Mouse (Mus musculus) urinary bladder, postnatal 36 days (tissue): ENCODE data around the gene Eif2d.
A peak's percentile ranks its signal among the peaks of the same experiment; 100 is the strongest.

Experiments used
- DNase-seq, 2 experiments: peaks; one replicate each; pipeline ENCODE4 v3.0.0; 2022; ENCODE audit warnings: low spot score in 2 of 2, mixed read lengths in 1 of 2

Eif2d gene

DNA sequence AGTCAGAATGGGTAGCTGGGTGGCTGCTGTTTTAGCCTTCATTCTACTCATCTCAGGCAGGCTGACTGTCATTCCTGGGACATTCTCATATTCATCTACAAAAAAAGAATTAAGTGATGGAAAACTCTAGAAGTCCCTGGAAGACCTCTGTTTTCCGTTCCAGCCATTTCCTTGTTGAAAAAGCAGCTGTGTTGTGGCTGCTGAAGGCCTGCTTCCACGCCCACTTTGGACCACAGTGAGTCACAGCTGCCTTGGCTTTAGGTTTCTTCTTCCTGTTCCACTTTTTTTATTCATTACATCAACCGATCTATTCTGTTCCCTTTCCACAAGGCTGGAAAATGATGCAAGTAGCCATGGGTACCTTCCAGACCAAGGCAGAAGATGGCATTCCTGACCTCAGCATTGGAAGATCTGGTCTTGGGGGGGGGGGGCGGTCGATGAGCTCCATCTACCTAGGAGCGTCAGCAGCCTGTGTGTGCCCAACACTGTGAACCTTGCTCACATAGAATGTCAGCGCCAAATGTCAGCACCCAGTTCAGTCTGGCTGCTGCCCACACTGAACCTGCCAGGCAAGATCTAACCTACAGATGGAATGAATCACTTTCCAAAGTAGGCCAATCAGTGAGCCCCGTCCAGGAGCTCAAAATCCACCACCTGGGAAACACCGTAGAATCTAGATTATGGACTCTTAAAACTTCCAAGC lies 31.4 kb downstream of the Eif2d start:
- peak; percentile 44 to 57 for DNase-seq

DNA sequence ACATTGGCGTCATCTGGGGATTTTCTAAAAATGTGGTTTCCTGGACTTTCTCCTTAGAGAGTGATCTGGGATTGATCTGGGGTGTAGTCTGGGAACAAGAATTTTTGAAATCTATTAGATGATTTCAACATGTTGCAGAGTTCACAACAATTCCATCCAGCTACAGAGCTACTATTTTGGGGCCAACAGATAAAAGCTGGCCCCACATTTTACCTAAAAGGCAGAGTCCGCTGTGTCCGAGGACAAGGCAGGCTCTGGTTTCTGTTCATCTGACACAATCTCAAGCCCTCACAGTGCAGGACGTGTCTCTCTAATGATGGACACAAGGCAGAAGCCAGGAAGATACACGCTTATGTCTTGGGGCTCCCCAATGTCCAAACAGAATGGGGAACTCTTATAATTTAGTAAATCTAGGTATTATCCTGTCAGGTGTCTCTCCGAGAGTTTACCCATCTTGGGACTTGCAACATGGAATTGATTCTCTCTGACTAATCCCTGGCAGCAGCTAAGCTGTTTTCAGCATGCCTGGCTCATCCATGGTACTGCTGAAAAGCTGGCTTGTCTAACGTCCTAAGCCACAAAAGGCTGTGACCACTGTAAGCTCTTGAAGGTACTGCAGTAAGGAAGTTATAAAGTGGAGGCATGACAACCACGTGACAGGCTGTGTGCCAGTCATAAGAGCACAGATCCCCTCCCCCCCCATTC lies 32.1 kb downstream of the Eif2d start:
- DNase-seq = no peak

DNA sequence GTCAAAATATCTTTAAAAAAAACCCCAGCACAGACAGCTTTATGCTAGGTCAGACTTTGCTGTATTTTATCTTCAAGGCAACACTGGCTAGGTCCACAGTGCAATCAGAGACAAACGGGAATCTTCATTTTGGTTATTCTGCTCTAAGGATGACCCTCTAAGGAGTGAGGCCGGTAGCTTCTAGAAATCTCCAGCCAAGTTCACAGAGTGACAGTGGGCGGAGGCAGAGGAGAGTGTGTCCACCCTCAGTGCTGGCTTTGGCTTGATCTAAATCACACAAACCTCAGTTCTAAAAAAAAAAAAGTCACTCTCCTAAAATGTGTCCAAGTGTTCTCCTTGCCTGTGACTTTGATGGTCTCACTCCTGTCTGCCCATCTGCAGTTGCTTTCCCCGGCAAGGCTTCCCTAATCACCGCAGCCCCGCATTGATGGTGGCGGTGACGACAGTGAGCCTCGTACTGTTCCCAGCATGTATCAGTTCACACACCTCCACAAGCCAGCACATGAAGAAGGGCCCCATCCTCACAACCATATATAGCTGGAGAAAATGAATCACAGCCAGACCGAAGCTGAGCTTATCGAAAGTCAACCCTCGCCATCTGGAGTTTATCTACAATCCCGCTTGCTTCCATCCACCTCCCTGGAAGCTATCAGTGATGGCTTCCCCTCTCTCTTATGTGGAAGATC lies 33.0 kb downstream of the Eif2d start:
- DNase-seq = no peak

DNA sequence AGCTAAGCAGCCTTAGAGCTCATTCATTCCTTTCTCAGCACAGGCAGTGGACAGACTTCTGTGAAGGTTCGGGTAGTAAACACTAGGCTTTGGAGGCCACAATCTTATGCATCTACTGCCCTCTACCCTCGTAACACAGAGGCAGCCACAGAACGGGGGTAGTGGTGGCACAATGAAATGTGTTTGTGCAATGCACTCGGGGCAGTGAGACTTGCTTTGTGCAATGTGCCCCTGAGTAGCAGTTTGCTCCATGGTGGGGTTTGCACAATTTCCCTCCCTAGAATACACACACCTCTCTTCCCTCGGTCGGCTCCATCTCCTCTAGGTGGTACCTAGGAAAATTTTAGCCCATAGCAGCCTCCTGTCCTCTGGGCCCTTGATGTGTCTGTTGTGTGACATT lies 34.0 kb downstream of the Eif2d start:
- no peak for DNase-seq

DNA sequence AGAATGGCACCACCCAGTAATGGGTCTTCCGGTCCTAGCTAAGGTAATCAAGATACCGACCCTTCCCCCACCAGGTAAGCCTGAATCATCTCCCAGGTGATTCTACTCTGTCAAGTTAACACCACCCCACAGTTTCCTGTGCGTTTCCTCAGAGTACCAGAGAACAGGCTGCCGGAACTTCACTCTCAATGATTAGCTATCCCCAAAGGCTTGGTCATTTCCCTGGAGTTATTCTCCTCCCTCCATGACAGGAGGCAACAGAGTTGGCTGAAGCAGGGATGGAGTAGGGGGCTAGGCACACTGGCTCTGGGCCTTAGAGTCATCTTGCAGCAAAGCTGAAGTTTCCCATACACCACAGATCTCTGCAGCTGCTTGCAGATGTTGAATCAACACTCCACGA lies 34.9 kb downstream of the Eif2d start:
- DNase-seq = no peak

DNA sequence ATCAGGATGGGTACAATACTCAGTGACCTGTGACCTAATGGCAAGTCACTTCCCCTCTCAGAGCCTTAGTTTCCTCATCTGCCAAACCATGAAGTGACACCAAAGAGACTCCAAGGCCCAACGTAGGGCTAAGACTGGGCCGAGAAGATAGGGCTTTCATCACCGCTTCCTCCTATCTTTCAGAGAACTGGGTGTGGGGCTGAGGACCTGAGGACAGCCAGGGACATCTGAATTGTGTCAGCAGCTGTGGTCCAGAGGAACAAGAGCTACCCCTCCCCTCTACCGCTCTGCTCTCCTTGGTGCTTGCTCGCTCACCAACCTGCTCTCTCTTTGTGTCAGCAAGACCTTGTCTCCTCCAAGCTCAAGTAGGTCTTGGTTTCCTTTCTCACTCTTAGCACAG lies 35.7 kb downstream of the Eif2d start:
- DNase-seq = no peak

DNA sequence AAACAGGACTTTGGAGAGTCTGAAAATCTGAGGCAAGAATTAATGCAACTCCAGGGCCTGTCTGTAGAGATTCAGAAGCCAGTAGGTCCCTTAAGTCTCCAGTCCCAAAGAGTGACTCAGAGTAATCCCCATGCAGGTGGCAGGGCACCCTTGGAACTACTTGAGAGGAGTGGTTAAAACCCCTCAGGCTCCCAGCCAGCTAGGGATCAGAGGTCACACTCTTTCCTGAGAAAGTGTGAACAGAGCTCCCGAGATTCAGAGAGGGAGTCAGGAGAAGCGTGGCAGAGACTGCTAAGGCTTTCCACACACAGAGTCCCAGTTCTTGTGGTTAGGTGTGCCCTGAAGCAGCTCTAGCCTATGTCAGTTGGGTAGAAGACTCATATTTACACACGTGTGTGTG lies 40.8 kb downstream of the Eif2d start:
- no peak for DNase-seq

DNA sequence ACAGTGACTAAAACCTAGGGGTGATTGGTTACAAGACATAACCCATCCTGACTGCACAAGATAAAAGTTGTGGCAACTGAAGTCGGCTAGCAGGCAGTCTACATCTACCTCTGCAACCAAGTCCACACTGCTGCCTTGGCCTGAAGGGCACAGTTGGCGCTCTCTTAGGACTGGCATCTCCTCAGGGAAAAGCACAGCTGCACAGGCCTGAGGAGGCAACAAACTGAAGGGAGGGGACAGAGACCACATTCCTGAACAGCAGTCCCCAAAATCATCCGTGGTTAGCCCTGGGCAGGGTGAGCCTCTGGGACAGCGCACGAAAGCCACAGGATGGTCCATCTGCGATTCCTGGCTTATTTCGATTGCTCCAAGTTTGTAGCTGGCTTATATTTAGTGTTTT lies 42.7 kb downstream of the Eif2d start:
- DNase-seq = no peak

DNA sequence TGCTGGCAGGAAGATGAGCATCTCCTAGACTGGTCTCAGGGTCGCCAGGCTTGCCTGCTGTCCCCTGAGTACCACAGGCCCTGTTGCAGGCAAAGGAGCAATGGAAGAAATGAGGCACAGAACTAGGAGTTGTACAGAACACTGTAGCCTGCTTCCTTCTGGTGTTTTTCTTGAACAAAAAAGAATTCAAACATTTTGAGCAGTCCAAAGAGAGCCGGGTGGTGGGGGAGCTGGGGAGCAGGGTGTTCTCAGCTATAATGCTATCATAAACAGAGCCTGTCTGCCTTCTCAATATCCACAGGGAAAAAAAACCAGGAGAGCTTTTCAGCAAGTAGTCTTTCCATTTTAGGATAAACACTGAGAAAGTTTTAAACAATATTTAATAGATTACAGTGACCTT lies 43.1 kb downstream of the Eif2d start:
- no peak for DNase-seq

DNA sequence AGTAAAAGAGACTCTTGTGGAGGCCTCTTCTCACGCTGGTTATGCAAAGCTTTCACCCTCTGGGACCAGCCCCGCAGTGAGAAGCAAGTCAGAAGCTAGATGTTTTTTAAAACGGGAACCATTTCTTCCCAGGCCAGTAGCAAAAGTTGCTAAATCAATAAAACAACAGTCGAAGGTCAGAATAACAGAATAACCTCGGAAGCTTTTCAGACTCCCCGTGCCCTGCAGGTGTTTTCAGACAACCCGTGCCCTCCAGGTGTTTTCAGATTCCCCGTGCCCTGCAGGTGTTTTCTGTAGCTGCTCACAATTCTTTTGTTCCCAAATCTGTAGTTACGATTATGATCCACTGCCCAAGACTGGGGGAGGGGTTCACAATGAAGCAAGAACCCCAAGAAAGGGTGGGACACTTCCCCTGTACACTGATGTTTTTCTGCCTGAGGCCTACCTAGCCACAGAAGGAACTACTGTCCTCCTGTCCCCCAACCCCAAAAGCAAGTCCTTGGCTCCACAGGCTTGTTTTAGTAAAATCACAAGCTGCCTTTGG lies 45.5 kb downstream of the Eif2d start:
- DNase-seq = no peak

DNA sequence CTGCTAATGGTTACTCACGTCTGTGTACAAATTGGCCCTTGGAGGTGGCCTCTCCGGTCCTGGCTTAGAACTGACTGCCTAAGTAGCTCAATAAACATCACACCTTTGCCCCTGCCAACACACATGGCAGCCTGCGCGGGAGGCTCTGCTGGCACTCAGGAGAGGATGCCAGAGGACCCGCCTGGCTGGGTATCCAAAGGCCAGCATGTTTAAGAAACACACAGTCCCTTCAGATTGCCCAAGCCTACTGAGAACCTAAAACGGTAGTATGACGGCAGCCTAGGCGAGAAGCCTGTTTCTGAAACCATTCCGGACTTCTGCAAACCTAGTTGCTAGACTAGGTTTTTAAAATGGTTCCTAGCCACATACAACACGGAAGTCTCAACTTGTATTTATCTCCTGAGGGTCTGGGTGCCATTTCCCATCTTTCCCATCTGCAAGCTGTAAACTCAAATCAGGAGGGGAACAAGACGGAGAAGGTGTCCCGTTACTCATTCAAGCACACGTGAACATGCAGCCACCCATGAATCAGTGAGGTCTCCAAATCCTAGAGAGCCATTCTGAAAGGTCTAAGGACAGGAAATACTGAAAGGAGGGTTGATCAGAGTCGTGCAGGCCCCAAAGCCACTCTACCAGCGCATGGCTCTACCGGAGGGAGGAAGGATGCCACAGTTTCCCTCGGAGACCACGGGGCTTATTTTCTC lies 46.3 kb downstream of the Eif2d start:
- no peak for DNase-seq

DNA sequence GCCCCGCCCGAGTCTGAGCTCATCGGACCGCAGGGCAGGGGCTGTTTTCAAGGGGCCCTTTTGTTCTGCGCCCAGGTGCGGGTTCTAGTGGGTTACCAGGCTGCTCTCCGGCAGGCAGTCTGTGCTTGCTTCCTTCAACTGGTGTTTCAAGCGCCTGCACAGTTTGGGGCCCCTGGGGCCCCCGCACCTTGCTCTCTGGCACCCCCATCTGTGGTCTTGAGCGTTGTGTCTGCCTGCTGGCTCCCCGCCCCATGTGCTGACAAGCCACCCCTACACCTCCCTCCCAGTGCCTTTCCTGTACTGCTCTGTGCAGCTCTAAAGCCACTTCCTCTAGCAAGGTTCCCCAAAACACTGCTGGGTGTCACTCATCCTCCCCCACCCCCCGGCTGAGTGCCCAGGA lies 47.0 kb downstream of the Eif2d start:
- peak in 1 of 2 experiments; percentile 52 for DNase-seq

DNA sequence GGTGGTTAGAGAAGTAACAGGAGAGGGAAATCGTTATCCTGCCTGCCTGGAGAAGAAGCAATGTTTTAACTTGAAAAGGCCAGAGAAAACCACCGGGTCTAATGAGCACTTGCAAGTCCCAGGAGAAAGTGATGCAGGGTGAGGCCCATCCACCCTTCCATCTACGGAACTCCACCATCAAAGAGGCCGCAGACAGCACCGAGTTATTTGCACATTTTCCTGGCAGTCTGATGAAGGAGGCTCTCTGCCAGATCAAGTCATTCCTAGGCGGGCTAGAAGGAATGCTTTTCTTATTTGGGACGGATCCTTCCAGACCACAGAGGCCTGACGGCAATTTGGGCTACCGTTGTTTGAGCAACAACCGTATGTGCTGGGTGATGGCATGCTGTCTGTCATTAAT lies 47.6 kb downstream of the Eif2d start:
- no peak for DNase-seq

DNA sequence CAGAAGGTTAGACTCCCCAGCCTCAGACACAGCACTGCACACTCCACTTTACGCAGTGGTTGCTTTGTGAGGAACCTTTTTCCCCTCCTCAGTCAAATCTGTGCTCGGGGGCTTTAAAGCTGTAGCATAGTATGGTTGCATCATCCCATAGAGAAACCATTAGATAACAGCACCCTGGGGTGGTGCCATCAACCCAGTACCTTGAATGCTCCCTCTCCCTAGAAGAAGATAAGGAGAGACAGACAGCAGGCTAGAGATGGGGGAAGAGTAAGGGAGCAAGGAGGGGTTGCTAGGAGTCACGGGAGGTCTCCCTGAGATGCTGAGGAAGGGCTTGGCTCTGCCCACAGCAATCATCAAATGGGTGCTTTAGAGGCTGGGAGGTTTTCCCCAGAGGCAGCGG lies 48.4 kb downstream of the Eif2d start:
- DNase-seq = no peak

DNA sequence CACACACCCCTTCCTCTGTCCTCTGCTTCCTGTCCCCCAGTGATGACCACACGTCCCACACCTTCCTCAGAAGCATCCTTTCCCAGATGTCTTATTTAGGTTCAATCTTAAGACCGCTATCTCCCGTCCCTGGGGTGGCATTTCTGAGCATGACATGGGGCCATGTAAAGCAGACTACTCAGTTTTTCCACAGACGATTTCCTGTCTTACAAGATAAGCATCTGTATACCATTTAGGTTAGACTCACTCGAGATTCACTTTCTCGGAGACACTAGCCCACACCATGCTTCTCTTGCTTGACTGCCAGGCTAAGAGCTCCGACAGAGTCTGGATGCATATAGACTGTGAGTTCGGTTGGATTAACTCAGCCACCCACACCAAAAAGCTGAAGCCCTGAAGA lies 51.5 kb downstream of the Eif2d start:
- no peak for DNase-seq

DNA sequence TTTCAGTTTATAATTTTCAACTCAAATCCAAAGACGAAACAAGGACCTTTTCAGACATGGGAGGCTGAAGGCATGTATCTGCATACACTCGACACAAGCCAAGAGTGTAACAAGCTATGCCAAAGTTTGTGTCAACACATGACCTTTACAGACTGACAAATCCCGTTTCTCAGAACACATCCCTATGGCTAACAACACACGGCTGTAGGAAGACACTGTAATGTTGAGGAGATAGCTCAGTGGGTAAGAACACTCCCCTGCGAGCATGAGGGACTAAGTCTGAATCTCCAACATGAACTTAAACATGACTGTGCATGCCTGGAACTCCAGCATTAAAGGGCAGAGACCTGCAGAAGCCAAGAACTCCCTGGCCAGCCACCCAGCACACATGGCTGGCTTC lies 53.4 kb downstream of the Eif2d start:
- no peak for DNase-seq

DNA sequence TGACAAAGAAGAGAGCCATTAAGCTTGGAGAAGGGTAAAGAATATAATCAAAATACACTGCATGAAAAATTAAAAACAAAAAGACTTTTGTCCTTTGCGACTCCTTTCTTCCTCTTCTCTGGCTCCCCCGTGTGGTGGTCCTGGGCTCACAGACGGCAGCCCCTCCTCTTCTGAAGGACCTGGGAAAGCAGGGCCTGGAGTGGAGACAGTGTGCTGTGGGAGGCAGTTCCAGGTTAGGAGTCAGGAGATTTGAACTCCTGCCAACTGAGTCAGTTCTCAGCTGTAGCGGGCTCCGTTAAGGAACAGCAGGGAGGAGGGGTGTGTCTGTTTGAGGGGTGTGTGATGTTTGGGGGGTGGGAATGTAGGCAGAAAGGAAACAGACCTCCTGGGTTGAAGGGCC lies 54.5 kb downstream of the Eif2d start:
- DNase-seq = peak; percentile 50 to 70

DNA sequence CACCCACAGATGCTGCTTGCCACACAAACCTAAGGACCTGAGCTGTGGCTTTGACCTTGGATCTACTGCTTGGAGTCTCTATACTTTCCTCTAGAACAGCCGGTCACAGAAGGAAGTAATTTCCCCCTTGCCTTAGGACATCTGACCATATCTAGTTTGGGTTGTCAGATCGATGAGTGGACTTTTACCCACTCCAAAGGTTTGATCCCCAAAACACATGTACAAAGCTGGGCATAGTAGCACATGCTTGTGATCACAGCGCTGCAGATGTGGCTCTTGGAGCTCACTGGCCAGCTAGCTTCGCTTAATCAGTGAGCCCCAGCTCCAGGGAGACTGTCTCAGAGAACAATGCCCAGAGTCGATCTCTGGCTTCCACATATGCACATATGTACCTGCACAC lies 55.1 kb downstream of the Eif2d start:
- no peak for DNase-seq

DNA sequence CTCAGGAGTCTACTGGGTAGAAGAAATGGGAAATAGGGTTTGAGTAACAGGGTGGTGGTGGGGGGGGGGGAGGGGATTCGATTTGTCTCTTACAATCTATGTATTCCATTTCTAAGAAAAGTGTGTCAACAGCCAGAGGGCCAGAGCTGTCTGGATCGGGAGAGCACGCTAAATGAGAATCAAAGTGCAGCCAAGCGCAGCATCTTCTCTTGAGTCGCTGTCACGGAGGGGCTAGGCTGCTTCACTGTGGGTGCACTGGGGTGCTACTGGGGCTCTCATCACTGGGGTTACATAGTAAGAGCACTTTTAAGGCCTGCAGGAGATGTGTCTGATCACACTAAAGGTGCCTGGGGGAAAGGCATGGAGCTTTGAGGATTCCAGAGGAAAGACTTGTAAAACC lies 55.8 kb downstream of the Eif2d start:
- DNase-seq = no peak

DNA sequence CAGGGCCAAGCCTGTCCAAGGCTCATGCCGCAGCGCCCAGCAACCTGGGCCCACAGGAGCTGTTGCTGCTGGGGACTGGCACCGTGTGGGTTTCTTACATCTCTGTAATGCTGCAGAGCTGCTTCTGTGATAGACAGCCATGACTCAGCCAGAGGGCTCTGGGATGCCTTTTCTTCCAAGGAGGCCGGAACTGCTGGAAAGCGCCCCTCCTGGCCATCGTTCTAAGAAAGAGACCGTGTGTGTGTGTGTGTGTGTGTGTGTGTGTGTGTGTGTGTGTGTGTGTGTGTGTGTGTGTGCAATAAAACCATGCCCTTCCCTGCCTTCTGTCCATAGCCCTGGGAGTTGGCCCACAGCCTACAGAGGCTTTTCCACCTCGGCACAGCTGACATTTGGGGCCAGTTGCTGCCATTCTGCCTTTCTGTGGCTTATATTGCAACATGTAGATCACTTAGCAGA lies 57.0 kb downstream of the Eif2d start:
- no peak for DNase-seq

DNA sequence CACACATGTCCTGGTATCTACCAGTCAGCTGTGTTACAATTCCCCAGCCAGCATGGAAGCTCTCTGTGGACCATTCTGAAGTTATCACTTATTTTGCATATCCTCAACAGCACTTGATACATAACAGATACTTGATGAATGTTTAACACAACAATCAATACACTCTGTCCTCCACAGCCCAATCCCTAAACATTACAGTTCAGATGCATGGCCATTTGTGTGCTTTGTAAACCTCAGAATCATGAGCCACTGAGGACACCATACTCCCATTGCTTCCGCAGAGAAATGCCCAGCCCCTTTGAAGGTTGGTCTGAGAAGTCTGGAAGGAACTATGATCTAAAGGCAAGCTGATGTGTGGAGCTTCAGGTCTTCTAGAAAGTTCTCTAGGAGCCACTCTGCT lies 58.7 kb downstream of the Eif2d start:
- DNase-seq = no peak

DNA sequence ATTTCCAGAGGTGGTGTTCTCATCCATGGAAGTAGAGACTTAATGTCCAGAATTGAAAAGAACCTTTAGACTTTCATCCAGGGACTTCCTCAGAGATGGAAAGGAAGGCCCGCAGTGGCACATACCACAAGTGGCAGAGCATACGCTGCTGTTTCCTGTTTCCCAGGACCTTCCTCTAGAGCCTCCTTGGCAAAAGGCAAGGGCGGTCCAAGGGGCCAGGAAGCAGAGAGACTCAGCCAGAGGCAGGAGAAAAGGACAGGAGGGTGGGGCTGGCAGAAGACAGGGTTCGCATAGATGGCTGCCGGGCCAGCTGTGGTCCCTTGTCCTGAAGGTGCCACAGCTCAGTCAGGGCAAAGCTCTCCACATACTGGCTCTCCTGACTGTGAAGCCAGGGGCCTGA lies 60.0 kb downstream of the Eif2d start:
- DNase-seq = no peak
